Mouse (Mus musculus) hindbrain, embryonic 15.5 days (tissue): Measurements from ENCODE around the gene Tbx15. TPM values are rescaled to one million over a fixed set of nuclear protein-coding genes. Genes with fewer than 3 reads are reported as not detected.
"Not testable (repeated sequence)": the region's sequence is repeated elsewhere in the genome, so short reads cannot be mapped to it uniquely, and the experiment has no call there.

Source experiments
- ATAC-seq: fragments of 200-750 bp; cut with Nextera tagmentation; 2 replicates; pipeline ENCODE4 v1.8.0; 2017; ENCODE audit warnings: low read depth, moderate number of reproducible peaks, moderate TSS enrichment; ENCODE audit not compliant: low FRiP score
- H3K27ac ChIP-seq: fragments of 300-500 bp; sonication (generic); replicated peaks from 2 replicates; pipeline ENCODE4 v1.5.1; 2015; ENCODE audit warnings: mild to moderate bottlenecking, inconsistent platforms
- H3K27me3 ChIP-seq: fragments of 300-500 bp; sonication (generic); 2 replicates; pipeline ENCODE4 v1.6.1; 2015; ENCODE audit warnings: control low read depth, inconsistent platforms
- H3K36me3 ChIP-seq: fragments of 300-500 bp; sonication (generic); 2 replicates; pipeline ENCODE4 v1.6.1; 2015; ENCODE audit warnings: control low read depth, inconsistent platforms
- H3K4me1 ChIP-seq: fragments of 300-500 bp; sonication (generic); replicated peaks from 2 replicates; pipeline ENCODE4 v1.6.1; 2015; ENCODE audit warnings: control low read depth, inconsistent platforms
- H3K4me2 ChIP-seq: fragments of 300-500 bp; sonication (generic); 2 replicates; pipeline ENCODE4 v1.6.1; 2015; ENCODE audit warnings: moderate library complexity, mild to moderate bottlenecking, inconsistent platforms
- H3K4me3 ChIP-seq: fragments of 300-500 bp; sonication (generic); 2 replicates; pipeline ENCODE4 v1.5.1; 2015; ENCODE audit warnings: mild to moderate bottlenecking, inconsistent platforms
- H3K9ac ChIP-seq: fragments of 300-500 bp; sonication (generic); 2 replicates; pipeline ENCODE4 v1.6.1; 2015; ENCODE audit warnings: inconsistent platforms
- H3K9me3 ChIP-seq: fragments of 300-500 bp; sonication (generic); 2 replicates; pipeline ENCODE4 v1.6.1; 2016; ENCODE audit warnings: control low read depth, inconsistent platforms
- WGBS: fragments of 180-500 bp; shearing (Covaris S2); methylation state at CpG from one replicate; pipeline ENCODE4 v1.1.7; 2015; 5-methylcytosine and 5-hydroxymethylcytosine counted together
- polyA plus RNA-seq: library from polyadenylated mRNA; unstranded; fragments of >200 nt; fragmentation: Nextera tagmentation; extraction: Ambion mirVana; gene quantifications from 2 replicates; pipeline ENCODE4 v1.2.1, GENCODE M21; 2015

Gene Tbx15
- polyA plus RNA-seq, 1 experiment from 2014 or later = 0.89 TPM

DNA sequence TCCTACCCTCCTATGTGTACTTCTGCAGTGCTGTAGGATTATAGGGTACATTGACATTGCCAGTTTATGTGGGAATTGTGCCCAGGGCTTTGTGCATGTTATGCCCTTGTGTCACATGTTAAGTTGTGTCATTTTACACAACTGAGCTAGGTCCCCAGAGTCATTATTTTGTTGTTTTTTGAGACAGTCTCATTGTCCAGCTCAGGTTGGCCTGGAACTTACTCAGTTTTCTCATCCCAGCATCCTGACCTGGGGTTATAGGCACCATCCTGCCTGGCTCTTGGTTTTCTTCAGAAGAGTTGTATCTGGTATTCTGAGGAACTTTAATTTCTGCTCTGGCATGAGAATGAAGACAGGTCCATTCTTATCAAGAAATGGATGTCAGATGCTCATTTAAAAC is 51.2 kb downstream of the Tbx15 start:
- no peaks in the 10 kb centered on the region for H3K27me3 ChIP-seq
- no peak for ATAC-seq
- 0 out of 2 replicates have a peak, but pooled peaks cover 6% of the 10 kb centered on the region for H3K4me1 ChIP-seq
- H3K4me3 ChIP-seq = no peak overlapping the region
- H3K9ac ChIP-seq = no peak overlapping the region
- H3K27ac ChIP-seq = no peak overlapping the region
- no peak overlapping the region for H3K4me2 ChIP-seq
- H3K36me3 ChIP-seq = no peaks in the 10 kb centered on the region
- no peaks in the 10 kb centered on the region for H3K9me3 ChIP-seq

GRCm38 (mm10) chr3:99292531-99292931 is 52.4 kb downstream of the Tbx15 start:
- Histone ChIP-seq H3K27ac (no peak overlapping the region), H3K4me2 (no peak overlapping the region), H3K36me3 (no peaks in the 10 kb centered on the region), H3K4me3 (no peak overlapping the region), H3K9me3 (no peaks in the 10 kb centered on the region), H3K9ac (no peak overlapping the region), H3K4me1 (0 out of 2 replicates have a peak, but pooled peaks cover 6% of the 10 kb centered on the region), H3K27me3 (no peaks in the 10 kb centered on the region)
- ATAC-seq = no peak
- WGBS = 77% methylated on average over 3 of the region's 3 CpGs

DNA sequence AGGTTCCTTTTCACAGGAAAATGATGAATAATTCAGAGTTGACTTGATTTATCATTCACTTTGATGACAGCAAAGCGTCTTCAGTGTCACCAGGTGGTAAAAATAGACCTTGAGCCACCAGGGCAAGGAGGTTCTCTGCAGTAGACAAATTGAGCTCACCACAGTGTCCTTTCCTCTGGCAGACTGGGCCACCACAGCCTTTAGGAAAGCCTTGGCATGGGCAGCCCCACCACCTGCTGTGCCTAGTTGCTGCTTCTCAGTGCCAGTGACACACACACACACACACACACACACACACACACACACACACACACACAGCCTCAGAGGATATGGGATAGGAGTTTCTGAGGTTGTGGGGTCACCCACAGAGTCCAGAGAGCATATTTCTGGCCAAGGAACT is 54.0 kb downstream of the Tbx15 start:
- not testable (repeated sequence) for H3K36me3 ChIP-seq, ATAC-seq, H3K27me3 ChIP-seq, H3K27ac ChIP-seq, H3K9me3 ChIP-seq, H3K9ac ChIP-seq, H3K4me3 ChIP-seq, H3K4me1 ChIP-seq, H3K4me2 ChIP-seq
- WGBS = 56% methylated on average over 1 of the region's 1 CpGs

GRCm38 (mm10) chr3:99295301-99295700 is 55.1 kb downstream of the Tbx15 start:
- no peak overlapping the region for H3K9ac ChIP-seq
- H3K27me3 ChIP-seq = no peaks in the 10 kb centered on the region
- no peaks in the 10 kb centered on the region for H3K9me3 ChIP-seq
- H3K4me2 ChIP-seq = no peak overlapping the region
- 75% methylated on average over 2 of the region's 2 CpGs for WGBS
- H3K36me3 ChIP-seq = no peaks in the 10 kb centered on the region
- 0 out of 2 replicates have a peak, but pooled peaks cover 2% of the 10 kb centered on the region for H3K4me1 ChIP-seq
- no peak overlapping the region for H3K27ac ChIP-seq
- H3K4me3 ChIP-seq = no peak overlapping the region
- no peak for ATAC-seq

DNA sequence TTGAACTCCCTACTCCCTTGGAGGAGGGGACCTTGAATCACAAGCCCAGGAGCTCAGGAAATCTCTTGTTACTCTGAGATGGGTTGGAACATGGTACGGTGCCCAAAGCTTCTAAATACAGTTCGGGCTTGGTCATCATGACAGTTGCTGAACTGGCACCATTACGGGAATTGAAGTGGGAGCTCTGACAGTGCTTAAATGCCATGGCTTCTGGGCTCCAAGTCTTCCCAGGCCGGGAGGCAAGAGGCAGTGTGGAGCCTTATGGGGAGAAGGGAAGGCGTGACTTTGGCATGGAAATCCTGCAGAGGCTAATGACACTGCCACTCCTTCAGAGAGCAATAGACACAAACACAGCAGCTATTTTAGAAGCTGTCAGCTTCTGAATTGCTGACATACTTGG is 56.0 kb downstream of the Tbx15 start:
- Histone ChIP-seq H3K9ac (no peak overlapping the region), H3K36me3 (no peaks in the 10 kb centered on the region), H3K27ac (no peak overlapping the region), H3K9me3 (no peaks in the 10 kb centered on the region), H3K4me2 (no peak overlapping the region), H3K4me3 (no peak overlapping the region), H3K27me3 (no peaks in the 10 kb centered on the region), H3K4me1 (no peaks in the 10 kb centered on the region)
- ATAC-seq = no peak
- 90% methylated on average over 5 of the region's 5 CpGs for WGBS

GRCm38 (mm10) chr3:99300846-99301245 is 60.7 kb downstream of the Tbx15 start:
- H3K27ac ChIP-seq = no peak overlapping the region
- no peaks in the 10 kb centered on the region for H3K36me3 ChIP-seq
- no peaks in the 10 kb centered on the region for H3K27me3 ChIP-seq
- 88% methylated on average over 2 of the region's 2 CpGs for WGBS
- H3K4me1 ChIP-seq = no peaks in the 10 kb centered on the region
- no peaks in the 10 kb centered on the region for H3K9me3 ChIP-seq
- H3K4me3 ChIP-seq = no peak overlapping the region
- H3K9ac ChIP-seq = no peak overlapping the region
- no peak for ATAC-seq
- H3K4me2 ChIP-seq = no peak overlapping the region

DNA sequence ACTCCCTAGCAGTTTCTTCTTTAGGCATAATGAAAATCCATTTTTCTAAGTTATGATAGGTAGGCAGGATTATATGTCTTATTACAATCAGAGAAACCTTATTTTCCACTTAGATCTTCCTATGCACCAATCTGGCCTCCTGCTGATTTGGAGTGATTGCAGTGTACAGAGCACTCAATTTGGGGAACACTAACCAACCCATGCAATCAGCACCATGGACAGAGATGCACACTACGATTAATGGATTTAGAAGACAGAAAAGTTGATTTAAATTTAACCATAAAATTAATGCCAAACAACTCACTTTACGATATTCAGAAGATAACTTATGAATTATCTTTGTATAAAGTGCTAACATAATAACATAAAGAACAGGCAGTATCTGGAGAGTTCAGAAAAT is 70.7 kb downstream of the Tbx15 start:
- ATAC-seq = no peak
- Histone ChIP-seq H3K4me2 (no peak overlapping the region), H3K4me1 (no peaks in the 10 kb centered on the region), H3K4me3 (no peak overlapping the region), H3K27me3 (no peaks in the 10 kb centered on the region), H3K27ac (no peak overlapping the region), H3K9me3 (no peaks in the 10 kb centered on the region), H3K36me3 (no peaks in the 10 kb centered on the region), H3K9ac (no peak overlapping the region)
- 71% methylated on average over 2 of the region's 2 CpGs for WGBS

- H3K9me3 ChIP-seq = no peaks in the 10 kb centered on the region
- no peak for ATAC-seq
- no peaks in the 10 kb centered on the region for H3K4me1 ChIP-seq
- H3K4me2 ChIP-seq = no peak overlapping the region
- H3K36me3 ChIP-seq = no peaks in the 10 kb centered on the region
- H3K4me3 ChIP-seq = no peak overlapping the region
- H3K27me3 ChIP-seq = no peaks in the 10 kb centered on the region
- no peak overlapping the region for H3K27ac ChIP-seq
- no peak overlapping the region for H3K9ac ChIP-seq
- WGBS = 64% methylated on average over 7 of the region's 7 CpGs
These were observed 71.9 kb downstream of the Tbx15 start for GRCm38 (mm10) chr3:99311943-99312635.

- Histone ChIP-seq H3K36me3 (no peaks in the 10 kb centered on the region), H3K9me3 (no peaks in the 10 kb centered on the region), H3K4me2 (no peak overlapping the region), H3K4me3 (no peak overlapping the region), H3K4me1 (no peaks in the 10 kb centered on the region), H3K27ac (no peak overlapping the region), H3K9ac (no peak overlapping the region), H3K27me3 (no peaks in the 10 kb centered on the region)
- ATAC-seq = no peak
- WGBS = 95% methylated on average over 2 of the region's 2 CpGs
These were observed 82.2 kb downstream of the Tbx15 start for GRCm38 (mm10) chr3:99322345-99322744.

DNA sequence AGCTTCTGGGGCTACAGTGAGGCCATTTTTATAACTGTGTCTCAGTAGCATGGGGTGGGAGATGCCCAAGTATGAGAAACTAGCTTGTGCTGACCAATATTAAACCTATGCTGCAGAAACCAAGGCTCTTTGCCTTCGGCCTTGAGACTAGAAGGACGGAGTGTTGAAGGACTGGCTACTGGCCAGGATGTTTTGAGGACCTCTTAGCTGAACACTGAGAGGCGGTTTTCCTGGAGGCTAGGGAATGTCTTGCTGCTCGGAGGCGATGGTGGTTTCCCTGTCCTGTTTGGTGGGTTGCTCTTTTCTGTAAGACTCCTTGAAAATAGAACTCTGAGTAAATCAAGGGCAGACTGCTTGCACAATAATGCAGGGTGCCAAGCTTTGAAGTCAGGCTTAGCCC is 89.1 kb downstream of the Tbx15 start:
- Histone ChIP-seq H3K4me1 (no peaks in the 10 kb centered on the region), H3K4me2 (no peak overlapping the region), H3K4me3 (no peak overlapping the region), H3K27ac (no peak overlapping the region), H3K27me3 (no peaks in the 10 kb centered on the region), H3K9ac (no peak overlapping the region), H3K9me3 (no peaks in the 10 kb centered on the region), H3K36me3 (no peaks in the 10 kb centered on the region)
- ATAC-seq = no peak
- 90% methylated on average over 5 of the region's 5 CpGs for WGBS

- no peak overlapping the region for H3K4me2 ChIP-seq
These were observed 90.9 kb downstream of the Tbx15 start for GRCm38 (mm10) chr3:99331086-99331485.

DNA sequence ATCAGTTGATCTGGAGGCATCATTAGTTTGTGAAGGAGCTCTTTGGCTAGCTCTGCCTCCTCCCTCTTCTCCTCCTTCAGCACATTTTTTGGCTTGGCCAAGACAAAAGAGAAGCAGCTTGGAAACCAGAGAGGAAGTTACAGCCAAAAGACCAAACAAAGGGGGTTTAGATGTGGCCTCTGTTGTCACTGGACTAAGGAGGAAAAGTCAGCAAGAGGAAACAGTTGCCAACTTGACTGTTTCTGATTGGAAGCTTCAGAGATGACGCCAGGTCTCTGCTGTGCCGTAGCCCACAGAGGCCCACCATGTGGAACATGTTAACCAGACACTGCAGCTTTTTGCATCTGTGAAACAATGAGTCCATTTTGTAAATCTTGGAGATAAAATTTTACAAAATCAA is 96.7 kb downstream of the Tbx15 start:
- Histone ChIP-seq H3K4me1 (no peaks in the 10 kb centered on the region), H3K36me3 (no peaks in the 10 kb centered on the region), H3K27ac (no peak overlapping the region), H3K4me2 (no peak overlapping the region), H3K27me3 (no peaks in the 10 kb centered on the region), H3K9me3 (no peaks in the 10 kb centered on the region), H3K4me3 (no peak overlapping the region), H3K9ac (no peak overlapping the region)
- ATAC-seq = no peak
- 69% methylated on average over 2 of the region's 2 CpGs for WGBS

More at GRCm38 (mm10) chr3:99331086-99331485, 90.9 kb downstream of the Tbx15 start:
- Histone ChIP-seq H3K36me3 (no peaks in the 10 kb centered on the region), H3K27me3 (no peaks in the 10 kb centered on the region), H3K27ac (no peak overlapping the region), H3K4me1 (no peaks in the 10 kb centered on the region), H3K4me3 (no peak overlapping the region), H3K9me3 (no peaks in the 10 kb centered on the region), H3K9ac (no peak overlapping the region)
- no peak for ATAC-seq
- 92% methylated on average over 8 of the region's 8 CpGs for WGBS

DNA sequence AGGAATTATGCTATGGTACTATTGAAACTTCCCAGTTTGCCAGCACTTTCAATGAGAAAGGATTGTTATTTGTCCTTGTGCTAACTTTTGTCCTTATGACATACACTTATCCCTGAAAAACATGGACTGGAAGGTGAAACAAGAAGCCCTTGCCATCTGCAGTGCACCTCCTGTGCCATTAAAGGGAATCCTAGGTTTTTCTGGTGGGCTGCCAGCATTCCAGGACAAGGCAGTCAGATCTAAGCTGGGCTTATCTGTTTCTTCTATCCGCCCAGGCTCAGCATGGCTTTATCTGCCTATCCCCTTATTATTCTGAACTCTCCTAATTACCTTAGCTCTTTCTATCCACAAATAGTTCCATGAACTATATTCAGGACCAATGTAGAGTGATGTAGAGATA is 98.6 kb downstream of the Tbx15 start:
- no peaks in the 10 kb centered on the region for H3K27me3 ChIP-seq
- no peak overlapping the region for H3K4me3 ChIP-seq
- H3K9me3 ChIP-seq = no peaks in the 10 kb centered on the region
- WGBS = 85% methylated on average over 1 of the region's 1 CpGs
- H3K27ac ChIP-seq = no peak overlapping the region
- ATAC-seq = no peak
- H3K36me3 ChIP-seq = no peaks in the 10 kb centered on the region
- H3K4me1 ChIP-seq = no peaks in the 10 kb centered on the region
- no peak overlapping the region for H3K4me2 ChIP-seq
- no peak overlapping the region for H3K9ac ChIP-seq
